Mouse (Mus musculus): ENCODE measurements at regions not wholly inside any gene's neighbourhood (a gene's known extent, or its start where the extent isn't known, plus 50 kb on each side); places are given as distances from the start of the nearest gene placed in this dataset.

- peak; percentile 30 to 32 for DNase-seq (ENCODE audit: low spot score in 2 of 2)
These were observed 527.2 kb downstream of the Triml1 start for GRCm38 (mm10) chr8:42614077-42614476.

GRCm38 (mm10) chr8:42596639-42597038 lies 544.6 kb downstream of the Triml1 start:
- no peak for DNase-seq (ENCODE audit: low spot score in 2 of 2)
